Mouse (Mus musculus) brain, adult 2 months (tissue): ENCODE results near the gene Ces3a.
"Not testable (repeated sequence)": the region's sequence is repeated elsewhere in the genome, so short reads cannot be mapped to it uniquely, and the experiment has no call there.

Experiments
- DNase-seq: peaks from one replicate; pipeline ENCODE4 v3.0.0; 2011; ENCODE audit warnings: low read depth, low spot score

The Ces3a gene

DNA sequence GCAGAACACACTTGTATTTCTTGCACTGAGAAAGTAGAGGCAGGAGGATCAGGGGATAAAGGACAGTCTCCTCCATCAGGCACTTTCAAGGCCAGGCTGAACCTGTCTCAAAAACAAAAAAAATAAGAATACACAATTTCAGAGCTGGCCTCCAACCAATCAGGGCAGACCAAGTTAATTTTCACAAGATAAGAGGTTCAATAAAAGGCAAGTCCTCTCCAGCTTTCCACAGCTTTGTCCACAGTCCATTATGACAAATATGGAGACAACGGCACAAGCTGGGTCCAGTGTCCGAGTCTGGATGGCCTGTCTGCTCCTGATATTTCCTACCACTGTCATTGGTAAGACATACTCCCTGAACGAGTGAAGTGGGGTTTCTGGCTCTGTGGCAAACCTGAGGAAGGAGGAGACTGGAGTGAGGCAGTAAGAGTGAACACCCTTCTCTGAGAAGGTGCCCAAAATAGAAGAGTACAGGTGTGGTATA is at the start of gene Ces3a:
Gene Ces3a, plus strand, starts transcription at position 231 of the 484 bp plus-strand sequence.
- no peak for DNase-seq

DNA sequence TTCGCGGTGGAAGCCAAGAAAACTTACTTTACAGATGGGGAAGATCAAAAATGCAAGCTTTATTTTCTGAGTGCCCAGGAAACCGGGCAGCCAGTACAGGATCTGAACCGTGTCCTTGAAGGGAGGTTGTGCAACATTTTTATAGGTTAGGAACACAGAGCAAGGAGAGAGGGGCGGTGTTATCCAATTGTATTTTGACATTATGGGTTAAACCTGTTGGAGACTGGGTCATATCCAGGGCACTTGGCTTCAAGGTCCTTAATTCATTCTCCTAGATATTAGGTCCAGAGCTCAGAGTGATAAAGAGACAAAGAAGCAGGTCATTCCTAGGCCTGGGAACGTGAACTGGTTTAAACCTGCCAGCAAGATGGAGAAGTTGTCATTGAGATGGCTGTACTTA is 49.2 kb upstream of the Ces3a start:
- DNase-seq: no peak

GRCm38 (mm10) chr8:105000586-105000985 is 47.8 kb upstream of the Ces3a start, which contains the start of gene Ces2h:
Gene Ces2h (plus strand): TSS chr8:105000853.
- no peak for DNase-seq

DNA sequence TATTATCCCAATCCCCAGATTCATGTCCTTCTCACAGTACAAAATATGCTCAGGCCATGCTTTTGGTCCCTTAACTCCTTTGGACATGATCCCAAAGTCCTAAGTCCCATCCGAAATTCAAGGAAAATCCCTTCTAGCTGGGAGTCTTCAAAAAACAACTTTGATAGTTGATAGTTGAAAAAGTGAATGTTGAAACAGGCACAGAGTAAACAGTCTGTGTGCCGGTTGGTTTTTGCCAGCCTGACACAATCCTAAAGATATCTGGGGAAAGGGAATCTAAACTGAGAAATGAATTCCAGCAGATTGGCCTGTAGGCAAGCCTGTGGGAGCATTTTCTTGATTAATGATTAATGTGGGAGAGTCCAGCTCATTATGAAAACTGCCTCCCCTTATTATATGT is 38.4 kb upstream of the Ces3a start:
- no peak for DNase-seq

GRCm38 (mm10) chr8:105011136-105011535 is 37.3 kb upstream of the Ces3a start:
- no peak for DNase-seq

- no peak for DNase-seq
Observed at GRCm38 (mm10) chr8:105014391-105014790, 34.0 kb upstream of the Ces3a start.

- no peak for DNase-seq
Observed at GRCm38 (mm10) chr8:105021954-105022353, 26.4 kb upstream of the Ces3a start.

- peak; percentile 21 for DNase-seq
Observed at GRCm38 (mm10) chr8:105023087-105023486, 25.3 kb upstream of the Ces3a start.

- peak; percentile 2 for DNase-seq
Observed at GRCm38 (mm10) chr8:105025050-105025449, 23.4 kb upstream of the Ces3a start.

GRCm38 (mm10) chr8:105043510-105043909 is 4.9 kb upstream of the Ces3a start:
- DNase-seq: no peak

DNA sequence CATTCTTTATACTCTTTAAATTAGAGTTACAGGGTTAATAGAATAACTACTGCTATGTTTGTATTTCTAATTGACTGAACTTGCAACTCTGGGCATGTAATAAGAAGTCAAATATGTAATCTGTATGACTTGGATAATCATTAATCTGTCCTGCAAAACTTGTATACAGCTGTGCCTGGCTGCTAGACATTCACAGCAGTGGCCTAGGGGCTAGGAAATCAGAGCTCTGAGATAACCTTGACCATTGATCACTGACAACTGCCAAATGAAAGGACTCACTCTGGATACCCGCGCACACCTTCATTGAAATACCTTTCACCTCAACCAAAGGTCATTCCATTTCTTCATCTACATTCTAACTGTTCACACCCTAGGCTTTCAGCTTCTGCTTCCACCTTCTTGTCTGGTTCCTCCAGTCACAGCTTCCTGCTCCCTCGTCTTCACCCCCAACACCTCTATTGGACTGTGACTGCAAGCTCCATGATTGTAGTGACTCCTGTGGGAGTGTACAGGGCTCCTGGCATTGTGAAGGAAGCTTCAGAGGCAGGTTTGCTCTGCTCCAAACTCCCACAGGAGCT is 2.5 kb upstream of the Ces3a start:
- no peak for DNase-seq

DNA sequence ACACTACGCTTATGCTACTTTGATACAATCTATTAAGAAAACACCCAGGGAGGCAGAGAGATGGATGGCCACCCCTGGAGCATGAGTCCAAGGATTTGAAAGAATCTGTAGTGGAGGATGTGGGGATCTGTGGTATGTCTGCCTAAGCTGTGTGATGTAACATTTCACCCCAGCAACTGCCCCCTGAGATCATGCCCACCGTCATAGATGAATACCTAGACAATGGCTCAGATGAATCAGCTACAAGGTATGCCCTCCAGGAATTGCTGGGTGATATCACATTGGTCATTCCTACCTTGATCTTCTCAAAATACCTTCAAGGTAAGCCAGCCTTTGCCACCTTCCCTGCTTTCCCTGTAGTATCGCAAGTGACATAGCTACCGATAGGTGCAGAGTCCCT is 7.8 kb downstream of the Ces3a start:
- no peak for DNase-seq

DNA sequence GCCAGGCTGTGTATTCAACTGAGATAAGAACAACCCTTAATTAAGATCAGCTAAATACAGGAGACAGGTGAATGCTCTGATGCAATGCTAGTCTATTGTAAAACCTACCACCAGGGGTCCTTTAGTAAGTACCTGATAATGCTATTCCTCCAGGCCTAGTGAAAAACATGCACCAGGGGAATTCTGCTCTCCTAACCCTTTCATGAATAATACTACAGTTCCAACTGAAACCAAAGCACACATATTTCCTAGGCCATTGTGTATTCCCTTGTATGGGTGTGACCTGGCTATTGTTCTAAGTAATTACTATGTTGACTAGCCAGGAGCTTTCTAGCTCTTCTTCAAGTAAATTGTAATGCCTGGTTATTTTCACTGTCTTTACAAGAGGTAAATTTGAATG is 11.7 kb downstream of the Ces3a start:
- DNase-seq: no peak

- DNase-seq: peak; percentile 41
Observed at GRCm38 (mm10) chr8:105066761-105067160, 18.4 kb downstream of the Ces3a start.

DNA sequence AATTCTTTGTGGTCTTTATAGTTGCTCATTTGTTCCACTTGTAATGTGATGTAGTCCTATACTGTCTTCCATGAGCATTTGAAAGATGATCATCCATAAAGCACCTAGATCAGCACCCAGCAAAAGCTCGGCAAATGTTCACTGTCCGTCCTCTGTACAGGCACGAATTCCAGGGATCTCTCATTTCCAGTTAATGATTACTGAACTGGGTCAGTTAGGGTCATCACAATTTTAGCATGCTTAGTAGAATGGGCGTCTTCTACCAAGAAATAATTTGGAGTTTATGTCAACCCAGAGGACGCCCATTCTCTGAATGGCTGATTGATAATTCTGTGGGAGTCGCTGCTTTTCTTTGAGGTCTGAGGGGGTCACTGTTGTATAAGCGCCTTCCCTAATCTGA is 19.5 kb downstream of the Ces3a start:
- DNase-seq: not testable (repeated sequence)

DNA sequence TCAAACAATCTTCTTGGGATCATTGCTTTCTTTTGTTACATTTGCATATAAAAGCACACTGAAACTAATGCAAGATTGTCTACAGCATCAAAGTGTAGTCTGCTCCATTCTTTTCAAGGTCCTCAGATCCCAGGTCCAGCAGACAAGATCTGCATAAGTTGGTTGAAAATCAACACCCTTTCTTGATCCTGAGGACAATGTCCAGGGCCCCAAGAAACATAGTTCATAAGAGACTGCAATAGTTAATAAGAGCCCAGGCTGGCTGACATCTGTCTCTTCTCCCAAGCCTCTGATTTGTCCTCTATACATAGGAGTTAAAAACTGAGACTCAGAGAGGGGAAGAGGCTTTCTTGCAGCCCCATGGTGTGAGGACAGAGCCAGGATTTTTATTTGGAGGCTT is 20.6 kb downstream of the Ces3a start:
- no peak for DNase-seq

DNA sequence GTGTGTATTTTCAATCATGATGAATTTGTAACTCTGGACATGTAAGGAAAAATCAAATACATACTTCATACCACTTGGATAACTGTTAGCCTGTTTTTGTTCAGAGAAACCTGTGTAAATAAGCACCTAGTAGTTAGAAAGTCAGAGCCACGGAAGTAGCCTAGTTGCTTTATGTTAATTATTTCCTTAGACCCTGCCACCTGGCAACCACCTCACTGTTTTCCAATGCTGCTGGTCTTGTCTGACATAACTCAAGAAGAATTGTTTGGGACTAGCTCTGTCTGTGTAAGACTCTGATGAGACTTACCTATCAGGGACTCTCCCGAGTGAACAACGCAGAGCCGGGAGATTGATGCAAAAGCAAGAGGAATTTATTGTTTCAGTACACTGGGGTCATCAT is 28.2 kb downstream of the Ces3a start:
- no peak for DNase-seq

DNA sequence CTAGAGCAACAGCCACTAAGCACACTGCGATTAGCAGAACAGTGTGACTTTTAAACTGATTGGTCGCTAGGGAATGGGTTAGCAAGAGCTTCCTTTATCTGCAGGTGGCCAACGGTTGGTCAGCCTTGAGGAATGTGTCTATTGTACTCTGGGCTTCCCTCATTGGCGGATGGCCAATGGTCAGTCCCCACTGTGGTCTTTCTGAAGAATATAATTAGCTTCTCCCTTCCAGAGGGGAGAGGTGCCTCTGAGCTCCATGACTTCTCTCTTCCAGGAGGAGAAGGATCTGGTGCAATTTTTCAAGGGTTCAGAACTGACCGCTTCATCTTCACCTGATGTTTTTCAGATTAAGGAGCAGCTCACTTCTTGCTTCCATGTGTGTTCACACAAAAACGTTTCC is 28.7 kb downstream of the Ces3a start:
- no peak for DNase-seq

DNA sequence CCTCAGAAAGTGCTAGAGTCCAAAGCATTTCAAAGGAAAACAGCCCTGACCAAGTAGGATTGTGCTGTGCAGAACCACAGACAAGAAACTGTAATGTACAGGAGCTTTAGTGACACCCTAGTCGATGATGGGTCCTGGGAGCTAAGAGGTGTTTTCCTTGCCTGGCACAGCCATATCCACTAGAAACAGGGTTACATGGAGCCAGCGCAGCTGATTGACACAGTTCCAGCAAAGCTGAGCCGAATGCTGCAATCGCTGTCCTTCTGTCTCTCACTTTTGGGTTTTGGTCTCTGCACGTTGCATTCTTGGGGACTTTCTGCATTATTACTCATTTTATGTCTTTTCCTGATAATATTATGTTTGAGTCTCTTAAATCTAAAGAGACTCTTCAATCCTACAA is 30.2 kb downstream of the Ces3a start:
- DNase-seq: no peak

GRCm38 (mm10) chr8:105080814-105081336 is 32.5 kb downstream of the Ces3a start:
- DNase-seq: no peak

DNA sequence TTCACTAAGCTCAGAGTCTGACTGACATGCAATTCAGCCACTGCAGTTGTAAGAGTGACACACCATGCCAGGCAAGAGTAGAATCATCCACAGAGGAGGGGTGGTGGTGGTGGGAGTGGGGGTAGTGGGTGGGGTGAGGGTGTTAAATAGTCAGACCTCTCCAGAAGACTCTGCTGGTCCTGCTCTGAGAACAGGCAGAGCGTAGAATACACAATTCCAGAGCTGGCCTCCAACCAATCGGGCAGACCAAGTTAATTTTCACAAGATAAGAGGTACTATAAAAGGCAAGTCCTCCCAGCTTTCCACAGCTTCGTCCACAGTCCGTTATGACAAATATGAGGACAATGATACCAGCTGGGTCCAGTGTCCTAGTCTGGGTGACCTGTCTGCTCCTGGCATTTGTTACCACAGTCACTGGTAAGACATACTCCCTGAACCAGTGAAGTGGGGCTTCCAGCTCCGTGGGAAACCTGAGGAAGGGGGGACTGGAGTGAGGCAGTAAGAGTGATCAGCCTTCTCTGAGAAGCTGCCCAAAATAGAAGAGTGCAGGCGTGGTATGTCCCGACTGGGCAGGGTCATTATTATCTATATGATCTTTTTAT is 35.1 kb downstream of the Ces3a start, which contains the start of gene Ces3b:
Gene Ces3b, plus strand, starts transcription at position 305 of the 602 bp plus-strand sequence.
- no peak for DNase-seq

GRCm38 (mm10) chr8:105088166-105088565 is 39.8 kb downstream of the Ces3a start:
- DNase-seq: not testable (repeated sequence)

GRCm38 (mm10) chr8:105088581-105088980 is 40.2 kb downstream of the Ces3a start:
- DNase-seq: no peak
